Mouse (Mus musculus) ES-E14 (cell line): ENCODE measurements around the gene Tmx1. TPM values are rescaled to one million over a fixed set of nuclear protein-coding genes. Genes with fewer than 3 reads are reported as not detected.

ENCODE experiments used
- DNase-seq: peaks from one replicate; pipeline ENCODE4 v3.0.0-alpha.2; 2013; ENCODE audit warnings: low read depth, low spot score
- H3K27ac ChIP-seq: 2 replicates; pipeline ENCODE4 v1.5.1; 2012; ENCODE audit warnings: low read depth, mild to moderate bottlenecking, low read length, moderate library complexity, mixed read lengths; ENCODE audit not compliant: poor library complexity, insufficient read depth, severe bottlenecking
- H3K36me3 ChIP-seq: 2 replicates; pipeline ENCODE4 v1.6.1; 2012; ENCODE audit warnings: mild to moderate bottlenecking, low read length, moderate library complexity, mixed read lengths; ENCODE audit not compliant: control insufficient read depth, poor library complexity, insufficient read depth, severe bottlenecking
- H3K4me1 ChIP-seq, 2 experiments: fragments of 150-350 bp in 1 of 2; sonication (generic) in 1 of 2; 2 replicates each; pipeline ENCODE4 v1.6.1; 2012; ENCODE audit warnings: low read length in 2 of 2, mild to moderate bottlenecking in 1 of 2, mixed read lengths in 1 of 2; ENCODE audit not compliant: control insufficient read depth in 2 of 2, insufficient read depth in 2 of 2, poor library complexity in 1 of 2
- H3K4me3 ChIP-seq, 2 experiments: fragments of 150-350 bp in 1 of 2; sonication (generic) in 1 of 2; 2 replicates each; pipeline ENCODE4 v1.5.1; 2012; ENCODE audit warnings: low read length in 2 of 2, low read depth in 1 of 2, mild to moderate bottlenecking in 1 of 2, mixed read lengths in 1 of 2; ENCODE audit not compliant: insufficient read depth in 1 of 2, poor library complexity in 1 of 2, severe bottlenecking in 1 of 2
- H3K9ac ChIP-seq: 2 replicates; pipeline ENCODE4 v1.6.1; 2012; ENCODE audit warnings: low read depth, mild to moderate bottlenecking, low read length, mixed read lengths; ENCODE audit not compliant: poor library complexity, insufficient read depth, severe bottlenecking
- H3K9me3 ChIP-seq: fragments of 150-350 bp; sonication (generic); 2 replicates; pipeline ENCODE4 v1.6.1; 2012; ENCODE audit warnings: low read depth, mild to moderate bottlenecking, low read length; ENCODE audit not compliant: control insufficient read depth, insufficient read depth
- CHD2 ChIP-seq: IDR thresholded peaks from 2 replicates; pipeline ENCODE4 v1.6.1; 2014; ENCODE audit warnings: mild to moderate bottlenecking, low read depth, low read length, inconsistent platforms
- HCFC1 ChIP-seq: IDR thresholded peaks from 2 replicates; pipeline ENCODE4 v1.6.1; 2012; ENCODE audit warnings: low read length, inconsistent platforms, borderline replicate concordance; ENCODE audit not compliant: insufficient read depth
- MAFK ChIP-seq: IDR thresholded peaks from 2 replicates; pipeline ENCODE4 v1.6.1; 2014; ENCODE audit warnings: mild to moderate bottlenecking, low read depth, low read length, inconsistent platforms; ENCODE audit not compliant: insufficient read depth
- ZC3H11A ChIP-seq: IDR thresholded peaks from 2 replicates; pipeline ENCODE4 v1.6.1; 2012; ENCODE audit warnings: low read depth, mild to moderate bottlenecking, inconsistent platforms, low read length, borderline replicate concordance
- ZNF384 ChIP-seq: IDR thresholded peaks from 2 replicates; pipeline ENCODE4 v1.6.1; 2012; ENCODE audit warnings: low read depth, low read length, inconsistent platforms
- in situ Hi-C, 2 experiments: fragments of 600-800 bp; cut with MboI; formaldehyde crosslinking; loops; one replicate each; pipeline ENCODE4 v1.15.1; 2025; ENCODE audit warnings: low sequenced_read_pairs in 2 of 2, inconsistent platforms in 1 of 2; ENCODE audit not compliant: unreplicated experiment in 2 of 2
- total RNA-seq: library from RNA; depleted of rRNA; stranded (reverse); fragments of 300-350 nt; gene quantifications from 2 replicates; pipeline ENCODE4 v1.2.3, GENCODE M21; 2012

Tmx1 gene
- total RNA-seq, 1 experiment, result 73.4 TPM

GRCm38 (mm10) chr12:70430307-70430950, 22.5 kb upstream of the Tmx1 start:
- in situ Hi-C loops, result no loop called here
- DNase-seq, result no peak
- H3K27ac ChIP-seq, result no peak overlapping the region
- H3K9me3 ChIP-seq, result no peaks in the 10 kb centered on the region
- no peaks in the 10 kb centered on the region for H3K4me1 ChIP-seq
- H3K4me3 ChIP-seq, result no peak overlapping the region
- H3K36me3 ChIP-seq, result no peaks in the 10 kb centered on the region
- H3K9ac ChIP-seq, result no peak overlapping the region
- TF ChIP-seq ZNF384 (no peak), CHD2 (no peak), ZC3H11A (no peak), HCFC1 (no peak), MAFK (no peak)

- H3K27ac ChIP-seq, result no peak overlapping the region
- H3K9me3 ChIP-seq, result no peaks in the 10 kb centered on the region
- no peak overlapping the region for H3K4me3 ChIP-seq
- no peak for DNase-seq
- H3K4me1 ChIP-seq, result no peaks in the 10 kb centered on the region
- H3K9ac ChIP-seq, result no peak overlapping the region
- no peaks in the 10 kb centered on the region for H3K36me3 ChIP-seq
- in situ Hi-C loops, result no loop called here
- no peak for TF ChIP-seq HCFC1
- TF ChIP-seq CHD2, result no peak
- TF ChIP-seq MAFK, result no peak
- no peak for TF ChIP-seq ZNF384
- TF ChIP-seq ZC3H11A, result no peak
These were observed 21.5 kb upstream of the Tmx1 start for GRCm38 (mm10) chr12:70431428-70431827.

DNA sequence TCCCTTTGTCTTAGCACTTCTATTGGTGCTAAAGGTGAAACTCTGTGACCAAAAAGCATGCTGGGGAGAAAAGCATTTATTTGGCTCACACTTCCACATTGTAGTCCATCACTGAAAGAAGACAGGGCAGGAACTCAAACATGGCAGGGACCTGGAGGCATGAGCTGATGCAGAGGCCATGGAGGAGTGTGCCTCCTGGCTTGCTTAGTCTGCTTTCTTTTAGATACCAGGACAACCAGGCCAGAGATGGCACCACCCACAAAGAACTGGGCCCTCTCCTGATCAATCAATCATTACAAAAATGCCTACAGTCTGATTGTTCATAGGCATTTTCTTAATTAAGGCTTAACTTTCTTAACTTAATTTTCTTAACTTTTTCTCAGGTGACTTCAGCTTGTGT, 2.9 kb upstream of the Tmx1 start:
- Histone ChIP-seq H3K4me1 (peaks cover 0 to 2% of the 10 kb centered on the region in 2 experiments; a peak in 1 of 4 replicates), H3K27ac (no peak overlapping the region), H3K4me3 (no peak overlapping the region), H3K36me3 (no peaks in the 10 kb centered on the region), H3K9me3 (no peaks in the 10 kb centered on the region), H3K9ac (no peak overlapping the region)
- in situ Hi-C loops, result no loop called here
- no peak for DNase-seq
- TF ChIP-seq MAFK, result no peak
- no peak for TF ChIP-seq ZNF384
- no peak for TF ChIP-seq ZC3H11A
- no peak for TF ChIP-seq HCFC1
- TF ChIP-seq CHD2, result no peak

DNA sequence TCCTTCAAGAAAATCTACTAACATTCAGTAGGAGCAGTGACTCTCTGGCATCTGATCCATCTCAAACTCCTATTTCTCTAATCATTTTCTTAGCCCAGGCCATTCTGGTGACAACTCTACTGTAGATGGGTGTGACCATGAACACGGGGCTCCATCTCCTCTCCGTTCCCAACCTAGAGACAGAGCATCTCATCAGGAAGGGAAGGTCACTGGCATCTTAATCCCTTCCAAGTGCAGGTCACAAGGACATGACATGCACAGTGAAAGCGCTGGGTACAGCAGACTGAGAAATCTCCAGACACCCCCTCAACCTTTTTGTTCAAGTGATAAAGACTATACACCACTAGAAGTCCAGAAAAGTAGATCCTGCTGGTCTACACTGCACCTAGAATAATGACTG, 1.4 kb upstream of the Tmx1 start:
- no peaks in the 10 kb centered on the region for H3K9me3 ChIP-seq
- peaks cover 0 to 2% of the 10 kb centered on the region in 2 experiments; a peak in 1 of 4 replicates for H3K4me1 ChIP-seq
- no peak overlapping the region for H3K4me3 ChIP-seq
- H3K36me3 ChIP-seq, result no peaks in the 10 kb centered on the region
- no peak overlapping the region for H3K9ac ChIP-seq
- in situ Hi-C loops, result no loop called here
- TF ChIP-seq ZC3H11A (no peak), MAFK (no peak), ZNF384 (no peak), HCFC1 (no peak), CHD2 (no peak)
- no peak overlapping the region for H3K27ac ChIP-seq
- DNase-seq, result no peak

GRCm38 (mm10) chr12:70452143-70452542, 752 bp upstream of the Tmx1 start:
- Histone ChIP-seq H3K27ac (no peak overlapping the region), H3K36me3 (no peaks in the 10 kb centered on the region; the same call in 1 of the 2 replicates), H3K9ac (no peak overlapping the region), H3K9me3 (no peaks in the 10 kb centered on the region), H3K4me1 (peaks cover 0 to 2% of the 10 kb centered on the region in 2 experiments; a peak in 1 of 4 replicates), H3K4me3 (peak overlapping the region in 1 of 2 experiments; percentile 92; a peak in 2 of 4 replicates)
- in situ Hi-C loops, result no loop called here
- no peak for DNase-seq
- TF ChIP-seq HCFC1, result no peak
- TF ChIP-seq ZC3H11A, result no peak
- TF ChIP-seq MAFK, result no peak
- TF ChIP-seq ZNF384, result no peak
- no peak for TF ChIP-seq CHD2
